Mouse (Mus musculus) midbrain, embryonic 11.5 days (tissue): ENCODE data around the gene Ppia. TPM values are rescaled to one million over a fixed set of nuclear protein-coding genes. Genes with fewer than 3 reads are reported as not detected.
"Not testable (repeated sequence)": the region's sequence is repeated elsewhere in the genome, so short reads cannot be mapped to it uniquely, and the experiment has no call there.

Source experiments
- ATAC-seq: fragments of 200-750 bp; cut with Nextera tagmentation; 2 replicates; pipeline ENCODE4 v1.8.0; 2017; ENCODE audit warnings: moderate TSS enrichment, moderate library complexity; ENCODE audit not compliant: low FRiP score
- DNase-seq: peaks from one replicate; pipeline ENCODE4 v3.0.0; 2015; ENCODE audit warnings: low spot score; ENCODE audit errors: missing footprints
- H3K27ac ChIP-seq: fragments of 300-500 bp; sonication (generic); 2 replicates; pipeline ENCODE4 v1.5.1; 2014; ENCODE audit warnings: low read depth, low read length
- H3K27me3 ChIP-seq: fragments of 300-500 bp; sonication (generic); 2 replicates; pipeline ENCODE4 v1.6.1; 2014; ENCODE audit warnings: mild to moderate bottlenecking, low read length, moderate library complexity, mixed read lengths; ENCODE audit not compliant: control insufficient read depth, insufficient read depth
- H3K36me3 ChIP-seq: fragments of 300-500 bp; sonication (generic); 2 replicates; pipeline ENCODE4 v1.6.1; 2014; ENCODE audit warnings: mild to moderate bottlenecking, low read length, moderate library complexity, mixed read lengths; ENCODE audit not compliant: control insufficient read depth, insufficient read depth
- H3K4me1 ChIP-seq: fragments of 300-500 bp; sonication (generic); 2 replicates; pipeline ENCODE4 v1.6.1; 2014; ENCODE audit warnings: low read length; ENCODE audit not compliant: control insufficient read depth, insufficient read depth
- H3K4me2 ChIP-seq: fragments of 300-500 bp; sonication (generic); 2 replicates; pipeline ENCODE4 v1.6.1; 2014; ENCODE audit warnings: mild to moderate bottlenecking, moderate library complexity
- H3K4me3 ChIP-seq: fragments of 300-500 bp; sonication (generic); 2 replicates; pipeline ENCODE4 v1.5.1; 2014; ENCODE audit warnings: low read depth, low read length
- H3K9ac ChIP-seq: fragments of 300-500 bp; sonication (generic); 2 replicates; pipeline ENCODE4 v1.6.1; 2014; ENCODE audit warnings: low read length
- H3K9me3 ChIP-seq: fragments of 300-500 bp; sonication (generic); 2 replicates; pipeline ENCODE4 v1.6.1; 2016; ENCODE audit warnings: low read length; ENCODE audit not compliant: control insufficient read depth
- WGBS: fragments of 180-500 bp; shearing (Covaris S2); extraction: QIAGEN DNeasy Blood & Tissue Kit; methylation state at CpG from one replicate; pipeline ENCODE4 v1.1.7; 2014; 5-methylcytosine and 5-hydroxymethylcytosine counted together
- polyA plus RNA-seq: library from polyadenylated mRNA; unstranded; fragments of >200 nt; fragmentation: Nextera tagmentation; extraction: Ambion mirVana; gene quantifications from 2 replicates; pipeline ENCODE4 v1.2.1, GENCODE M21; 2014

The Ppia gene
- polyA plus RNA-seq, result 5,393 and 5,428 TPM in 2 replicates

- peaks cover 13% of the 10 kb centered on the region; the same call in 1 of the 2 replicates for H3K4me1 ChIP-seq
- no peaks in the 10 kb centered on the region for H3K27me3 ChIP-seq
- H3K36me3 ChIP-seq, result peaks cover 6% of the 10 kb centered on the region; the same call in 1 of the 2 replicates
- H3K9ac ChIP-seq, result peak within 1 kb of the TSS; percentile 97
- H3K4me2 ChIP-seq, result peak within 1 kb of the TSS; percentile 57
- no peak for DNase-seq
- H3K4me3 ChIP-seq, result peak within 1 kb of the TSS; percentile 92
- WGBS, result 11% methylated on average over 21 of the region's 21 CpGs
- H3K27ac ChIP-seq, result peak within 1 kb of the TSS; percentile 85
- H3K9me3 ChIP-seq, result no peaks in the 10 kb centered on the region
- ATAC-seq, result peak; percentile 73; the same call in 1 of the 2 replicates
These were observed at the start of gene Ppia for GRCm38 (mm10) chr11:6414751-6415550. Ppia (plus strand) TSS chr11:6415443.

GRCm38 (mm10) chr11:6365885-6366284, 49.4 kb upstream of the Ppia start:
- no peak overlapping the region for H3K4me2 ChIP-seq
- DNase-seq, result peak; percentile 94
- ATAC-seq, result peak; percentile 73; the same call in 1 of the 2 replicates
- H3K4me1 ChIP-seq, result no peaks in the 10 kb centered on the region
- no peak overlapping the region for H3K27ac ChIP-seq
- H3K4me3 ChIP-seq, result no peak overlapping the region
- H3K9me3 ChIP-seq, result no peaks in the 10 kb centered on the region
- no peaks in the 10 kb centered on the region for H3K27me3 ChIP-seq
- 28% methylated on average over 11 of the region's 11 CpGs for WGBS
- H3K36me3 ChIP-seq, result no peaks in the 10 kb centered on the region
- H3K9ac ChIP-seq, result no peak overlapping the region

- Histone ChIP-seq H3K36me3 (no peaks in the 10 kb centered on the region), H3K27ac (no peak overlapping the region), H3K9me3 (no peaks in the 10 kb centered on the region), H3K4me2 (no peak overlapping the region), H3K4me3 (no peak overlapping the region), H3K27me3 (no peaks in the 10 kb centered on the region), H3K9ac (no peak overlapping the region), H3K4me1 (no peaks in the 10 kb centered on the region)
- ATAC-seq, result no peak
- no peak for DNase-seq
- 80% methylated on average over 6 of the region's 6 CpGs for WGBS
These were observed 48.8 kb upstream of the Ppia start for GRCm38 (mm10) chr11:6366434-6366833.

- Histone ChIP-seq H3K27ac (no peak overlapping the region), H3K27me3 (no peaks in the 10 kb centered on the region), H3K9ac (no peak overlapping the region), H3K4me1 (no peaks in the 10 kb centered on the region), H3K9me3 (no peaks in the 10 kb centered on the region), H3K36me3 (no peaks in the 10 kb centered on the region), H3K4me3 (no peak overlapping the region), H3K4me2 (no peak overlapping the region)
- 74% methylated on average over 4 of the region's 4 CpGs for WGBS
- ATAC-seq (no peak), DNase-seq (no peak)
These were observed 48.1 kb upstream of the Ppia start for GRCm38 (mm10) chr11:6367156-6367555.

GRCm38 (mm10) chr11:6367986-6368385, 47.3 kb upstream of the Ppia start:
- H3K27me3 ChIP-seq, H3K36me3 ChIP-seq, H3K27ac ChIP-seq, ATAC-seq, H3K9ac ChIP-seq, DNase-seq, H3K4me2 ChIP-seq, H3K4me1 ChIP-seq, H3K9me3 ChIP-seq, H3K4me3 ChIP-seq: not testable (repeated sequence)
- WGBS, result 86% methylated on average over 5 of the region's 5 CpGs

- Histone ChIP-seq H3K36me3 (no peaks in the 10 kb centered on the region), H3K9ac (no peak overlapping the region), H3K27ac (no peak overlapping the region), H3K4me1 (no peaks in the 10 kb centered on the region), H3K27me3 (no peaks in the 10 kb centered on the region), H3K4me2 (no peak overlapping the region), H3K4me3 (no peak overlapping the region), H3K9me3 (no peaks in the 10 kb centered on the region)
- DNase-seq (no peak), ATAC-seq (no peak)
- 87% methylated on average over 11 of the region's 11 CpGs for WGBS
These were observed 43.7 kb upstream of the Ppia start for GRCm38 (mm10) chr11:6371376-6372155.

GRCm38 (mm10) chr11:6372784-6373183, 42.5 kb upstream of the Ppia start:
- Histone ChIP-seq H3K36me3 (no peaks in the 10 kb centered on the region), H3K27me3 (no peaks in the 10 kb centered on the region), H3K4me3 (no peak overlapping the region), H3K9me3 (no peaks in the 10 kb centered on the region), H3K9ac (no peak overlapping the region), H3K27ac (no peak overlapping the region), H3K4me1 (no peaks in the 10 kb centered on the region), H3K4me2 (no peak overlapping the region)
- ATAC-seq (no peak), DNase-seq (no peak)
- WGBS, result 91% methylated on average over 9 of the region's 9 CpGs

GRCm38 (mm10) chr11:6380916-6381315, 34.3 kb upstream of the Ppia start:
- 88% methylated on average over 6 of the region's 6 CpGs for WGBS
- no peaks in the 10 kb centered on the region for H3K4me1 ChIP-seq
- no peak overlapping the region for H3K9ac ChIP-seq
- no peak overlapping the region for H3K4me2 ChIP-seq
- DNase-seq, result no peak
- no peak overlapping the region for H3K4me3 ChIP-seq
- H3K36me3 ChIP-seq, result no peaks in the 10 kb centered on the region
- no peaks in the 10 kb centered on the region for H3K9me3 ChIP-seq
- no peak overlapping the region for H3K27ac ChIP-seq
- ATAC-seq, result no peak
- H3K27me3 ChIP-seq, result no peaks in the 10 kb centered on the region
